Mouse (Mus musculus) stomach, embryonic 14.5 days (tissue): ENCODE data around the gene Frmd7. TPM values are rescaled to one million over a fixed set of nuclear protein-coding genes. Genes with fewer than 3 reads are reported as not detected.

Experiments used
- ATAC-seq: fragments of 200-750 bp; cut with Nextera tagmentation; 2 replicates; pipeline ENCODE4 v1.8.0; 2017; ENCODE audit warnings: low read depth, moderate TSS enrichment; ENCODE audit not compliant: insufficient number of reproducible peaks, insufficient read depth, low FRiP score
- H3K27ac ChIP-seq: fragments of 300-500 bp; sonication (generic); 2 replicates; pipeline ENCODE4 v1.5.1; 2014; ENCODE audit warnings: mild to moderate bottlenecking, low read length, moderate library complexity, mixed read lengths
- H3K27me3 ChIP-seq: fragments of 300-500 bp; sonication (generic); 2 replicates; pipeline ENCODE4 v1.6.1; 2014; ENCODE audit warnings: low read length, control low read depth, mixed read lengths; ENCODE audit not compliant: control insufficient read depth, insufficient read depth
- H3K36me3 ChIP-seq: fragments of 300-500 bp; sonication (generic); 2 replicates; pipeline ENCODE4 v1.6.1; 2014; ENCODE audit warnings: mild to moderate bottlenecking, control low read depth, low read length, moderate library complexity, mixed read lengths; ENCODE audit not compliant: control insufficient read depth, insufficient read depth
- H3K4me1 ChIP-seq: fragments of 300-500 bp; sonication (generic); 2 replicates; pipeline ENCODE4 v1.6.1; 2014; ENCODE audit warnings: low read length, control low read depth, mixed read lengths; ENCODE audit not compliant: control insufficient read depth, insufficient read depth
- H3K4me2 ChIP-seq: fragments of 300-500 bp; sonication (generic); replicated peaks from 2 replicates; pipeline ENCODE4 v1.6.1; 2014; ENCODE audit warnings: low read depth, low read length, control low read depth
- H3K4me3 ChIP-seq: fragments of 300-500 bp; sonication (generic); 2 replicates; pipeline ENCODE4 v1.5.1; 2014; ENCODE audit warnings: low read depth, low read length, control low read depth
- H3K9ac ChIP-seq: fragments of 300-500 bp; sonication (generic); replicated peaks from 2 replicates; pipeline ENCODE4 v1.6.1; 2014; ENCODE audit warnings: low read depth, mild to moderate bottlenecking, control low read depth, low read length, moderate library complexity, mixed read lengths
- H3K9me3 ChIP-seq: fragments of 300-500 bp; sonication (generic); 2 replicates; pipeline ENCODE4 v1.6.1; 2016; ENCODE audit warnings: low read depth, low read length, control low read depth; ENCODE audit not compliant: control insufficient read depth
- WGBS: fragments of 180-500 bp; shearing (Covaris S2); extraction: QIAGEN DNeasy Blood & Tissue Kit; methylation state at CpG from one replicate; pipeline ENCODE4 v1.1.7; 2014; 5-methylcytosine and 5-hydroxymethylcytosine counted together
- polyA plus RNA-seq: library from polyadenylated mRNA; unstranded; fragments of >200 nt; fragmentation: Nextera tagmentation; extraction: Ambion mirVana; gene quantifications from 2 replicates; pipeline ENCODE4 v1.2.1, GENCODE M21; 2014

The Frmd7 gene
- not detected in 2 replicates for polyA plus RNA-seq

DNA sequence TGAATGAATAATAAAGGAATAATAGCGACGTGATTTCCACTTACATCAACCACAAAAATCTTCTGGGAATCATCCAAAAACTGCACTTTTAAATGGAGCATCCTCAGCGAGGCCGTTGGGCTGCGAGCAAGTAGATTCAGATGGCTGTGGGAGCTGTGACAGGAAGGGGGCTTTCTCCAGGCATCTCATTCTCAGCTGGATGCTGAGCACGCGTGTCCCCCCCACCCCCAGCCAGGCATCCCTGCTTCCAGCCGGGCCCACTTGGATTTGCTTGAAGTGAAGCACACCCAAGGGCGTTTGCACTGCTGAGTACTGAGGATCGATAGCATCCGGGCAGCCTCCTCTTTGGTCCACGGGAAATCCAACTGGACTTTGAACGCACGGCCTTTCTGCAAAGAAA, at the start of gene Frmd7:
Gene Frmd7 (minus strand): TSS at position 101 of the 400 bp plus-strand sequence.
- H3K27me3 ChIP-seq: no peaks in the 10 kb centered on the region
- no peak within 1 kb of the TSS for H3K9ac ChIP-seq
- no peaks in the 10 kb centered on the region for H3K36me3 ChIP-seq
- ATAC-seq: no peak
- no peak within 1 kb of the TSS for H3K4me2 ChIP-seq
- H3K27ac ChIP-seq: no peak within 1 kb of the TSS
- no peaks in the 10 kb centered on the region for H3K4me1 ChIP-seq
- H3K9me3 ChIP-seq: no peaks in the 10 kb centered on the region
- WGBS: 68% methylated on average over 14 of the region's 14 CpGs
- H3K4me3 ChIP-seq: no peak within 1 kb of the TSS

DNA sequence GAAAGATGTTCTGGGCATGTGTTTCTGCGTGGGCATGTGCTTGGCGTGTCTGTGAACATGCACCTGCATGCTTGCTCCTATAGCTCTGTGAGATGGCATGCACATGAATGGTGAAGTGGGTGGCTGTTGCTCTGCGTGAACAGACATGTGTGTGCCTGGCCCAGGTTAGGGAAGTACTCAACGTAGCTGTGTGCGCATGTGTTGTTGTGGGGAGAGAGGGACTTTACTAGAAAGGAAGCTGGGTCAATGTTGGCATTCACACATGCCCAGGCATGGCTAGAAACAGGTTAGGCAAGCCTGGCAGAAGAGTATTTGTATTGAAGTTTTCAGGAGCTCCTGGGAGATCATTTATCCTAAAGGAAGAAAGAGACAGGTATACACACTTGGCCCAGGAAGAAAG, 48.8 kb upstream of the Frmd7 start:
- Histone ChIP-seq H3K27ac (no peak overlapping the region), H3K36me3 (no peaks in the 10 kb centered on the region), H3K4me3 (no peak overlapping the region), H3K9ac (no peak overlapping the region), H3K27me3 (no peaks in the 10 kb centered on the region), H3K9me3 (no peaks in the 10 kb centered on the region), H3K4me2 (no peak overlapping the region), H3K4me1 (no peaks in the 10 kb centered on the region)
- ATAC-seq: no peak
- 89% methylated on average over 5 of the region's 5 CpGs for WGBS

DNA sequence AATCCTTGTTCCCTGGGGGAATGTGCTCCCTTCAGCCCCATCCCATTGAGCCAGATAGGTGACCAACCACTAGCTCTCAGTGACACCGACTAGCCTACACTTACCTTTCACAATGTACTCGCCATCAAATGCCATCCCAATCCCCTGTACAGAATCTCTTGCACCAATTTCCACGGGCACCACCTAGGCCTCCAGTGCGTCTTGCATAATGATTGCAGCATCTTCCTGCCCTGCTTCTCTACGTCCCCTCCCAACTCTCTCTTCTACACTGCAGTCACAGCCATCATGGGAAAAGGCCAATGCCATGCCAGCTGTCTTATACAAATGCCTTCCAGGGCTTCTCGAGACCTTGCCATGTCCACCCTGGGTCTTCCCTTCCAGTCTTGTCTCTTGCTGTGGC, 47.4 kb upstream of the Frmd7 start:
- Histone ChIP-seq H3K27ac (no peak overlapping the region), H3K27me3 (no peaks in the 10 kb centered on the region), H3K36me3 (no peaks in the 10 kb centered on the region), H3K4me2 (no peak overlapping the region), H3K4me1 (no peaks in the 10 kb centered on the region), H3K4me3 (no peak overlapping the region), H3K9me3 (no peaks in the 10 kb centered on the region), H3K9ac (no peak overlapping the region)
- ATAC-seq: no peak
- 82% methylated on average over 6 of the region's 6 CpGs for WGBS

DNA sequence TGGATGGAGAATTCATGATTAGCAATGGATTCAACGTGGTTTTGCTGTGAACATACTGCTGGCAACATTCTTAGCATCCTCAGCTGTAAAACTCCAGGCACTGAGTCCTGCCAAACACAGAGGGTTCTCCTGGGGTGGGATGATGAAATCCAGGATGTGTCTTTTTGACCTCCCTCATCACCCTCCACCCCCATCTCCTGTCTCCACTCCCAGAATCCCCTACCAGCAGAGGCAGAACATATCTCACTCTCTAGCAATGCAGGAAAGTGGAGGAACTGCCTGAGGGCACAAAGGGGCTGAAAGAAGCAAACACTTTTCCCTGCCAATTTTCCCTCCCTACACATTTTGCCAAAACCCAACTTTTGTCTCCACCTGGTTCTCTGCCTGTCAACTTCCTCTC, 46.1 kb upstream of the Frmd7 start:
- Histone ChIP-seq H3K36me3 (no peaks in the 10 kb centered on the region), H3K4me2 (no peak overlapping the region), H3K27ac (no peak overlapping the region), H3K9me3 (no peaks in the 10 kb centered on the region), H3K27me3 (no peaks in the 10 kb centered on the region), H3K9ac (no peak overlapping the region), H3K4me1 (no peaks in the 10 kb centered on the region), H3K4me3 (no peak overlapping the region)
- WGBS: 39% methylated on average over 1 of the region's 1 CpGs
- no peak for ATAC-seq

DNA sequence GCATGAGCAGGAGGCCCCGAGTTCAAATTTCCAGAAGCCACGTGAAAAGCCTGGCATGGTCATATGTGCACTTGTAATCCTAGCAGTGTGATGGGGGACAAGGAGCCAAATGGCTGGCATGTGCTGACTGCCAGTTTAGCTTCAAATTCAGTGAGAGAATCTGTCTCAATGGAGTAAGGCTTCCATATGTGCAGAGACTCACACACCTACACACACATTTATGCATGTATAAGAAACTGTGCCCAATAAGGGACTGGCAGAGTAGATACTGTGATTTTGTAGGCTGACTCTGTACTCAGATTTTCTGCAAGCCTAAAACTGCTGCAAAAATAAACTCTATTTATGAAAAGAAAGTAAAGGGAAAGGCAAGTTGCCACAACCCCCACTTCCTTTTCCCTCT, 35.9 kb upstream of the Frmd7 start:
- WGBS: 75% methylated on average over 2 of the region's 2 CpGs
- no peak overlapping the region for H3K4me2 ChIP-seq
- no peak overlapping the region for H3K9ac ChIP-seq
- no peaks in the 10 kb centered on the region for H3K27me3 ChIP-seq
- no peak for ATAC-seq
- H3K4me1 ChIP-seq: no peaks in the 10 kb centered on the region
- no peaks in the 10 kb centered on the region for H3K36me3 ChIP-seq
- H3K4me3 ChIP-seq: no peak overlapping the region
- no peaks in the 10 kb centered on the region for H3K9me3 ChIP-seq
- H3K27ac ChIP-seq: no peak overlapping the region

DNA sequence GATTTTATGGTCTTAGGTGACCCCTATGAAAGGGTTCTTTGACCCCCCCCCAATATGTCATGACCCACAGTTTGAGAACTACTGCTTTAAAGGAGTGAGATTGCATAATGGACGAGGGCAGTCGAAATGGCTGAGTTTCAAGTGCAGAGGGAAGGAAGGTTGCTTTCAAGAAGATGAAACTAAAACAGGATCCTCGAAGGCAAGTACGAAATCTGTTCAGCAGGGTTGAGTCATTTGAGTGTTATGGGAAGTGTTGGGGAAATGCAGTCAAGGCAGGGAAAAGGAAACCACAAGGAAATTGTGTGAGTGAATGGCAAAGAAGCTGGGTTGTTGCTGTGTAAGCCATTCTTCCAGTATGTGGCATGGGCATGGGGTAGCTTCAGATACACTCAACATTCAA, 29.6 kb upstream of the Frmd7 start:
- no peaks in the 10 kb centered on the region for H3K27me3 ChIP-seq
- peaks cover 4% of the 10 kb centered on the region; the same call in 1 of the 2 replicates for H3K4me1 ChIP-seq
- 81% methylated on average over 4 of the region's 4 CpGs for WGBS
- ATAC-seq: no peak
- no peak overlapping the region for H3K4me3 ChIP-seq
- H3K4me2 ChIP-seq: no peak overlapping the region
- no peaks in the 10 kb centered on the region for H3K9me3 ChIP-seq
- no peak overlapping the region for H3K27ac ChIP-seq
- no peaks in the 10 kb centered on the region for H3K36me3 ChIP-seq
- no peak overlapping the region for H3K9ac ChIP-seq

DNA sequence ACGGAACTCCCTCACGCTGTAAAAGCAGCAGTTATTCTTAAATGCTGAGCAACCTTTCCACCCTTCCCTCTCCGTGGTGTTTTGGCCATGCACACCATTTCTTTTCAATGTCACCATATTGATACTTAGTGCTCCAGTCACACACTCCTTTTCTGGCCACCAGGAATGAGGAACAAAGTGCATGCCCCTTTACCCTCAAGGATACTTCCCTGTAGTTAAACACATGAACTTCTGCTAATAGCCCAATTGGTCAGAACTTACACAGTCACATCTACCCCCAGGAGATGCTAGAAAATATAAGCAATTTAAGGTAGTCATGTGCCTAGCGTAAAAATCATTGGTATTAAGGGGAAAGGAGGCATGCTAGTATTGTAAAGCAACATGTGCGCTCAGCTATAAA, 27.4 kb upstream of the Frmd7 start:
- 88% methylated on average over 5 of the region's 5 CpGs for WGBS
- no peak for ATAC-seq
- Histone ChIP-seq H3K9ac (no peak overlapping the region), H3K36me3 (no peaks in the 10 kb centered on the region), H3K27me3 (no peaks in the 10 kb centered on the region), H3K4me2 (no peak overlapping the region), H3K4me1 (peaks cover 4% of the 10 kb centered on the region; the same call in 1 of the 2 replicates), H3K4me3 (no peak overlapping the region), H3K27ac (no peak overlapping the region), H3K9me3 (no peaks in the 10 kb centered on the region)

DNA sequence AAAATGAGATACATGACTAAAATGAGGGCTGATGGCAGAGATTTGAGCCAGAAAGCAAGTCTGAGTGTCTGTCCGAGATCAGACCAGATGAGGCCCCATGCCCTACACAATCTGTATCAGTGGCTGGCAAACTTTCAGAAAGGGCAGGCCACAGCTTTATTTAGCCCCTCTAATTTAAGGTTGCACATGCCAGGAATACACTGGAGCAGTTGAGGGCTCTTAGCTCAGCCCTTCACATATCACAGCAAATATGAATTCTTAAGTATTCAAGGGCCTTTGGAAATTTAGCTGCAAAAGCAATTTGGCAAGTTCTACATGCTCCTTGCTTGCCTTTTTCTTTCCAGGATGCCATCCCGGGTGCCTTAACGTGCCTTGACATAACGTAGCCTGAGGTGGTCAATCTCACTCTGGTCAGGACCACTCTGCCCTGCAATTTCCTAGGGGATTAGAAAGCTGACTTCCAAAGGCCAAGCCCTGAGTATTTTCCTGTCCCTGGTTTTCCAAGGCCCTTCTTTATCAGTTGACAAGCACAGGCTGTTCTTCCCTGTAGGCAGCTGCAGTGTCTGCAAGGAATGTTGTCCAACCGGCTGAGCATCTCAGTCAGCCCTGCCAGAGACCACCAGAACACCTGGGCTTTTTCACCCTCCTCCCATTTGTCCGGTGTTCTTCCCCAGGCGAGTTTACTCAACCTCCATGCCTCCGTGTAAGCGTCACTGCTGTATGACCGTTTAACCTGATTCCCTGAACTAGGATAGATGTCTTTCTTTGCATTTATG, 25.8 kb upstream of the Frmd7 start:
- no peak overlapping the region for H3K4me3 ChIP-seq
- H3K4me2 ChIP-seq: no peak overlapping the region
- no peak overlapping the region for H3K27ac ChIP-seq

DNA sequence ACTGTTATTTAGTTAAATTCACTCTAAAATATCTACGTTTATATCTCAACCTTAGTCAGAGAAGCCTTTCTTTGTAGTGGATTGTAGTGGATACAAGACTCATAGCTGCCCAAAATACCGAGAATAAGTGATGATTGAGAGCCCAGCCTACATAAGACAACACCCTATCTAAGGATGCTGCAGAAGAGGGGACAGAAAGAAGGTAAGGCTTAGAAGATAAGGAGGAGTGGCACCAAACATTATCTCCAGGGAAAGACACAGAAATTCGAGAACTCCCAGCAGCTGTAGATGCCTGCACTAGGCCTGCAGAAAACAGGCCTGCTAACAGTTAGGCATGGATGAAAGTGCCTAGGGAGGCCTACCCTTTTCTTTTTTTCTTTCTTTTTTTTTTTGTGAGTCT, 22.6 kb upstream of the Frmd7 start:
- peaks cover 4% of the 10 kb centered on the region; the same call in 1 of the 2 replicates for H3K4me1 ChIP-seq

More for the DNA sequence above, 25.8 kb upstream of the Frmd7 start:
- ATAC-seq: no peak
- 47% methylated on average over 10 of the region's 10 CpGs for WGBS
- Histone ChIP-seq H3K9ac (no peak overlapping the region), H3K9me3 (no peaks in the 10 kb centered on the region), H3K36me3 (no peaks in the 10 kb centered on the region), H3K27me3 (no peaks in the 10 kb centered on the region), H3K4me1 (peaks cover 4% of the 10 kb centered on the region; the same call in 1 of the 2 replicates)

More for the DNA sequence above, 22.6 kb upstream of the Frmd7 start:
- Histone ChIP-seq H3K27me3 (no peaks in the 10 kb centered on the region), H3K4me3 (no peak overlapping the region), H3K36me3 (no peaks in the 10 kb centered on the region), H3K9ac (no peak overlapping the region), H3K27ac (no peak overlapping the region), H3K9me3 (no peaks in the 10 kb centered on the region), H3K4me2 (no peak overlapping the region)
- 74% methylated on average over 3 of the region's 3 CpGs for WGBS
- no peak for ATAC-seq
